Mouse (Mus musculus) CH12.LX (cell line): ENCODE results near the gene Cfap46. TPM values are rescaled to one million over a fixed set of nuclear protein-coding genes. Genes with fewer than 3 reads are reported as not detected.

Source experiments
- DNase-seq: peaks from one replicate; pipeline ENCODE4 v3.0.0-alpha.2; 2013; ENCODE audit errors: extremely low read depth
- H3K27ac ChIP-seq: 2 replicates; pipeline ENCODE4 v1.5.1; 2012; ENCODE audit warnings: low read depth, mild to moderate bottlenecking, control low read depth, moderate library complexity; ENCODE audit not compliant: insufficient read depth
- H3K27me3 ChIP-seq: replicated peaks from 2 replicates; pipeline ENCODE3; 2012; ENCODE audit warnings: inconsistent platforms
- H3K36me3 ChIP-seq, 2 experiments: replicated peaks in 1 of 2; 2 replicates each; pipeline versions ENCODE3 to v1.6.1; 2012; ENCODE audit warnings: inconsistent platforms in 1 of 2, low read length in 1 of 2, mild to moderate bottlenecking in 1 of 2, mixed read lengths in 1 of 2, moderate library complexity in 1 of 2; ENCODE audit not compliant: control insufficient read depth in 1 of 2, insufficient read depth in 1 of 2
- H3K4me1 ChIP-seq, 2 experiments: 2 replicates each; pipeline ENCODE4 v1.6.1; 2012; ENCODE audit warnings: inconsistent platforms in 1 of 2, moderate library complexity in 1 of 2; ENCODE audit not compliant: insufficient read depth in 2 of 2, control insufficient read depth in 1 of 2
- H3K4me2 ChIP-seq: 2 replicates; pipeline ENCODE4 v1.6.1; 2012; ENCODE audit warnings: low read depth, mild to moderate bottlenecking, control low read depth; ENCODE audit not compliant: poor library complexity, insufficient read depth, severe bottlenecking
- H3K4me3 ChIP-seq, 3 experiments: fragments of 150-350 bp in 1 of 3; sonication (generic) in 1 of 3; replicated peaks in 1 of 3; 2 replicates each; pipeline versions ENCODE3 to v1.5.1; 2011 to 2012; ENCODE audit warnings: low read depth in 2 of 3, low read length in 2 of 3, mild to moderate bottlenecking in 2 of 3, moderate library complexity in 2 of 3, control low read depth in 1 of 3, improper control_type of control experiment in 1 of 3, inconsistent platforms in 1 of 3, mixed read lengths in 1 of 3; ENCODE audit not compliant: poor library complexity in 1 of 3
- H3K79me2 ChIP-seq: replicated peaks from 2 replicates; pipeline ENCODE4 v1.6.1; 2012; ENCODE audit warnings: mild to moderate bottlenecking, moderate library complexity; ENCODE audit not compliant: control insufficient read depth, poor library complexity, insufficient read depth, severe bottlenecking; ENCODE audit errors: extremely low read depth
- H3K9ac ChIP-seq: 2 replicates; pipeline ENCODE4 v1.6.1; 2012; ENCODE audit warnings: low read depth, mild to moderate bottlenecking, control low read depth, moderate library complexity; ENCODE audit not compliant: insufficient read depth
- H3K9me3 ChIP-seq: replicated peaks from 2 replicates; pipeline ENCODE3; 2012; ENCODE audit warnings: low read length, inconsistent platforms, mixed read lengths
- BHLHE40 ChIP-seq: IDR thresholded peaks from 2 replicates; pipeline ENCODE4 v1.6.1; 2011; ENCODE audit warnings: mild to moderate bottlenecking, low read depth, low read length, improper control_type of control experiment
- CHD1 ChIP-seq: IDR thresholded peaks from 2 replicates; pipeline ENCODE4 v1.6.1; 2012; ENCODE audit warnings: low read depth, low read length, improper control_type of control experiment, inconsistent platforms
- CHD2 ChIP-seq: IDR thresholded peaks from 2 replicates; pipeline ENCODE4 v1.6.1; 2011; ENCODE audit warnings: low read length, improper control_type of control experiment
- CTCF ChIP-seq, 2 experiments: IDR thresholded peaks in 1 of 2; conservative IDR thresholded peaks in 1 of 2; 2 replicates each; pipeline ENCODE4 v1.5.1; 2011 to 2012; ENCODE audit warnings: low read depth in 2 of 2, low read length in 2 of 2, improper control_type of control experiment in 1 of 2, inconsistent platforms in 1 of 2, mild to moderate bottlenecking in 1 of 2, moderate library complexity in 1 of 2
- E2F4 ChIP-seq: IDR thresholded peaks from 2 replicates; pipeline ENCODE4 v1.6.1; 2011; ENCODE audit warnings: low read depth, low read length, improper control_type of control experiment; ENCODE audit not compliant: insufficient replicate concordance
- ELF1 ChIP-seq: IDR thresholded peaks from 2 replicates; pipeline ENCODE4 v1.6.1; 2014; ENCODE audit warnings: low read depth, mild to moderate bottlenecking, inconsistent platforms, low read length, improper control_type of control experiment
- EP300 ChIP-seq: IDR thresholded peaks from 2 replicates; pipeline ENCODE4 v1.6.1; 2011; ENCODE audit warnings: low read length, improper control_type of control experiment
- ETS1 ChIP-seq: conservative IDR thresholded peaks from 2 replicates; pipeline ENCODE4 v1.6.1; 2012; ENCODE audit warnings: low read depth, mild to moderate bottlenecking, inconsistent platforms, low read length, improper control_type of control experiment, moderate library complexity
- GABPA ChIP-seq: IDR thresholded peaks from 2 replicates; pipeline ENCODE4 v1.6.1; 2012; ENCODE audit warnings: low read depth, low read length, improper control_type of control experiment, inconsistent platforms; ENCODE audit not compliant: insufficient replicate concordance
- HCFC1 ChIP-seq: IDR thresholded peaks from 2 replicates; pipeline ENCODE4 v1.6.1; 2012; ENCODE audit warnings: low read depth, mild to moderate bottlenecking, inconsistent platforms, low read length, improper control_type of control experiment
- IRF4 ChIP-seq: IDR thresholded peaks from 2 replicates; pipeline ENCODE4 v1.6.1; 2014; ENCODE audit warnings: low read depth, mild to moderate bottlenecking, inconsistent platforms, low read length, improper control_type of control experiment
- JUN ChIP-seq: IDR thresholded peaks from 2 replicates; pipeline ENCODE4 v1.6.1; 2011; ENCODE audit warnings: low read depth, mild to moderate bottlenecking, low read length, improper control_type of control experiment, moderate library complexity; ENCODE audit not compliant: insufficient read depth
- JUND ChIP-seq: conservative IDR thresholded peaks from 2 replicates; pipeline ENCODE4 v1.6.1; 2011; ENCODE audit warnings: low read depth, low read length, improper control_type of control experiment
- KAT2A ChIP-seq: IDR thresholded peaks from 2 replicates; pipeline ENCODE4 v1.6.1; 2012; ENCODE audit warnings: low read length, improper control_type of control experiment, inconsistent platforms; ENCODE audit not compliant: insufficient replicate concordance
- MAFK ChIP-seq: IDR thresholded peaks from 2 replicates; pipeline ENCODE4 v1.6.1; 2011; ENCODE audit warnings: low read length, improper control_type of control experiment; ENCODE audit not compliant: insufficient replicate concordance
- MAX ChIP-seq: IDR thresholded peaks from 2 replicates; pipeline ENCODE4 v1.6.1; 2011; ENCODE audit warnings: low read length, improper control_type of control experiment
- MAZ ChIP-seq: IDR thresholded peaks from 2 replicates; pipeline ENCODE4 v1.6.1; 2012; ENCODE audit warnings: low read depth, mild to moderate bottlenecking, inconsistent platforms, low read length, improper control_type of control experiment, moderate library complexity
- MEF2A ChIP-seq: IDR thresholded peaks from 2 replicates; pipeline ENCODE4 v1.6.1; 2014; ENCODE audit warnings: low read depth, mild to moderate bottlenecking, inconsistent platforms, low read length, improper control_type of control experiment, borderline replicate concordance
- MXI1 ChIP-seq: IDR thresholded peaks from 2 replicates; pipeline ENCODE4 v1.6.1; 2011; ENCODE audit warnings: mild to moderate bottlenecking, low read depth, low read length, improper control_type of control experiment
- MYC ChIP-seq: IDR thresholded peaks from 2 replicates; pipeline ENCODE4 v1.6.1; 2011; ENCODE audit warnings: low read depth, mild to moderate bottlenecking, improper control_type of control experiment, low read length
- NELFE ChIP-seq: IDR thresholded peaks from 2 replicates; pipeline ENCODE4 v1.6.1; 2011; ENCODE audit warnings: low read depth, low read length, improper control_type of control experiment
- NRF1 ChIP-seq: IDR thresholded peaks from 2 replicates; pipeline ENCODE4 v1.6.1; 2014; ENCODE audit warnings: low read depth, mild to moderate bottlenecking, inconsistent platforms, low read length, improper control_type of control experiment, moderate library complexity
- PAX5 ChIP-seq: IDR thresholded peaks from 2 replicates; pipeline ENCODE4 v1.6.1; 2012; ENCODE audit warnings: low read length, inconsistent platforms, mixed read lengths
- POLR2A ChIP-seq: IDR thresholded peaks from 2 replicates; pipeline ENCODE4 v1.6.1; 2011; ENCODE audit warnings: low read depth, mild to moderate bottlenecking, improper control_type of control experiment, low read length
- POLR2AphosphoS2 ChIP-seq: IDR thresholded peaks from 2 replicates; pipeline ENCODE4 v1.6.1; 2011; ENCODE audit warnings: low read depth, low read length, improper control_type of control experiment
- RAD21 ChIP-seq: IDR thresholded peaks from 2 replicates; pipeline ENCODE4 v1.6.1; 2011; ENCODE audit warnings: low read depth, mild to moderate bottlenecking, low read length, improper control_type of control experiment, moderate library complexity
- RCOR1 ChIP-seq: conservative IDR thresholded peaks from 2 replicates; pipeline ENCODE4 v1.6.1; 2012; ENCODE audit warnings: low read depth, mild to moderate bottlenecking, inconsistent platforms, low read length, improper control_type of control experiment
- SIN3A ChIP-seq: IDR thresholded peaks from 2 replicates; pipeline ENCODE4 v1.6.1; 2012; ENCODE audit warnings: low read length, improper control_type of control experiment, inconsistent platforms
- SMC3 ChIP-seq: IDR thresholded peaks from 2 replicates; pipeline ENCODE4 v1.6.1; 2011; ENCODE audit warnings: low read depth, low read length, improper control_type of control experiment
- TBP ChIP-seq: conservative IDR thresholded peaks from 2 replicates; pipeline ENCODE4 v1.6.1; 2011; ENCODE audit warnings: low read depth, low read length, improper control_type of control experiment
- TCF12 ChIP-seq: IDR thresholded peaks from 2 replicates; pipeline ENCODE4 v1.6.1; 2014; ENCODE audit warnings: low read depth, mild to moderate bottlenecking, inconsistent platforms, low read length, improper control_type of control experiment
- UBTF ChIP-seq: IDR thresholded peaks from 2 replicates; pipeline ENCODE4 v1.6.1; 2012; ENCODE audit warnings: low read depth, mild to moderate bottlenecking, inconsistent platforms, low read length, improper control_type of control experiment, moderate library complexity
- USF1 ChIP-seq: IDR thresholded peaks from 2 replicates; pipeline ENCODE4 v1.6.1; 2014; ENCODE audit warnings: low read depth, mild to moderate bottlenecking, inconsistent platforms, low read length, improper control_type of control experiment
- USF2 ChIP-seq: conservative IDR thresholded peaks from 2 replicates; pipeline ENCODE4 v1.6.1; 2011; ENCODE audit warnings: low read depth, low read length, improper control_type of control experiment
- ZC3H11A ChIP-seq: IDR thresholded peaks from 2 replicates; pipeline ENCODE4 v1.6.1; 2012; ENCODE audit warnings: low read depth, mild to moderate bottlenecking, inconsistent platforms, low read length, improper control_type of control experiment
- ZKSCAN1 ChIP-seq: IDR thresholded peaks from 2 replicates; pipeline ENCODE4 v1.6.1; 2012; ENCODE audit warnings: low read depth, inconsistent platforms, low read length, improper control_type of control experiment, borderline replicate concordance
- ZMIZ1 ChIP-seq: IDR thresholded peaks from 2 replicates; pipeline ENCODE4 v1.6.1; 2012; ENCODE audit warnings: low read depth, mild to moderate bottlenecking, inconsistent platforms, low read length, improper control_type of control experiment
- ZNF384 ChIP-seq: IDR thresholded peaks from 2 replicates; pipeline ENCODE4 v1.6.1; 2012; ENCODE audit warnings: low read depth, low read length, improper control_type of control experiment, inconsistent platforms
- dilution Hi-C: fragments of 300-500 bp; cut with MboI; formaldehyde crosslinking; loops from 2 replicates; pipeline ENCODE4 v1.14.3; 2020; ENCODE audit warnings: low sequenced_read_pairs; ENCODE audit not compliant: extremely low pct_unique_long_range_greater_than_20kb, extremely low pct_ligation_motif_present
- in situ Hi-C: fragments of 300-500 bp; cut with MboI; formaldehyde crosslinking; loops from 3 replicates; pipeline ENCODE4 v1.14.3; 2019; ENCODE audit warnings: low sequenced_read_pairs, low pct_ligation_motif_present, low pct_unique_long_range_greater_than_20kb, mixed read lengths
- polyA plus RNA-seq: library from polyadenylated mRNA; unstranded; fragments of >175 nt; gene quantifications from 2 replicates; pipeline ENCODE4 v1.2.1, GENCODE M21; 2012; ENCODE audit warnings: low read depth; ENCODE audit not compliant: insufficient read length
- total RNA-seq, 2 experiments: library from RNA; depleted of rRNA; stranded (reverse); fragments of 300-350 nt in 1 of 2; fragments of >200 nt in 1 of 2; gene quantifications; 2 replicates each; pipeline ENCODE4 v1.2.3; 2012 to 2014

The Cfap46 gene
- total and polyA plus RNA-seq, 3 experiments: 0.11 to 0.13 (median 0.11) TPM

DNA sequence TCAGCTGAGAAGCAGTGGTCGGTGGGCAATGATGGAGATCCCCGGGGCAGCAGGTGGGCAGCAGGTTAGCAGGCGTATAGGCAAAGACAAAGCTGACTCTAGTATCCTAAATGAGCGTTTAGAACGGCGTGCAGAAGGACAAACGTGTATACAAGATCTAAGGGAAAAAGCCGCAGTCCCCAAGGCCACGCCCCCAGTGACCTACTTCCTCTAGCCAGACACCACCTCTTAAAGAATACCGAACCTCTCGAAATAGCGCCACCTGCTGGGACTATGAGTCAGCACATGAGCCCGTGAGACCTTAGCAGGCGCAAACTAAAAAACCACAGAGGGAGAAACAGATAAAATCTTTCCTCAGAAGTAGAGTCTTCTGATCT lies 924 bp upstream of the Cfap46 start:
- Histone ChIP-seq H3K9ac (peak overlapping the region; percentile 59), H3K27ac (peak overlapping the region; percentile 57; the same call in 1 of the 2 replicates), H3K4me1 (peaks cover 9 to 25% of the 10 kb centered on the region in 2 experiments)
- TF ChIP-seq TBP (no peak), POLR2A (peak; percentile 60), ETS1 (peak; percentile 37; the same call in 1 of the 2 replicates), ZNF384 (peak; percentile 44; the same call in 1 of the 2 replicates), MAFK (peak; percentile 44; the same call in 1 of the 2 replicates), RAD21 (peak; percentile 52), NELFE (peak; percentile 61), CHD1 (no peak), E2F4 (no peak), BHLHE40 (peak; percentile 49; the same call in 1 of the 2 replicates), IRF4 (peak; percentile 60; the same call in 1 of the 2 replicates), SMC3 (peak; percentile 78), JUND (peak; percentile 77), UBTF (no peak), MYC (peak; percentile 86), TCF12 (peak; percentile 42; the same call in 1 of the 2 replicates), NRF1 (no peak), ZC3H11A (no peak; the same call in 1 of the 2 replicates), MEF2A (no peak), USF2 (no peak), RCOR1 (no peak), ELF1 (peak; percentile 69), CTCF (conservative IDR thresholded peaks at IDR 0.05 in 1 of 2, IDR thresholded peaks at IDR 0.05 in 1 of 2; ENCODE audit: low read depth in 2 of 2, low read length in 2 of 2) (peak; percentile 61 to 92), CHD2 (no peak), HCFC1 (peak; percentile 61), MAZ (peak; percentile 51; the same call in 1 of the 2 replicates), JUN (no peak; the same call in 1 of the 2 replicates), EP300 (peak; percentile 33; the same call in 1 of the 2 replicates), ZKSCAN1 (no peak), POLR2AphosphoS2 (no peak), ZMIZ1 (peak; percentile 61; the same call in 1 of the 2 replicates), MAX (peak; percentile 71), GABPA (no peak), KAT2A (no peak), SIN3A (peak; percentile 71), USF1 (no peak), PAX5 (no peak), MXI1 (peak; percentile 73; the same call in 1 of the 2 replicates)
- TF ChIP-seq, all 38 proteins: peak for 21
- H3K4me2 ChIP-seq: peak overlapping the region; percentile 72
- DNase-seq: peak; percentile 98
- peak overlapping the region; percentile 63 to 83 (median 71) for H3K4me3 ChIP-seq
- peaks cover 0 to 3% of the 10 kb centered on the region in 2 experiments for H3K36me3 ChIP-seq
- dilution Hi-C loops (no loop called here), in situ Hi-C loops (no loop called here)
- no peaks in the 10 kb centered on the region for H3K79me2 ChIP-seq
- H3K9me3 ChIP-seq: no peaks in the 10 kb centered on the region
- H3K27me3 ChIP-seq: no peaks in the 10 kb centered on the region
